Mouse (Mus musculus) midbrain, embryonic 13.5 days (tissue): Measurements from ENCODE around the gene Tbc1d5. TPM values are rescaled to one million over a fixed set of nuclear protein-coding genes. Genes with fewer than 3 reads are reported as not detected.

ENCODE experiments used
- ATAC-seq: fragments of 200-750 bp; cut with Nextera tagmentation; 2 replicates; pipeline ENCODE4 v1.8.0; 2017; ENCODE audit warnings: mild to moderate bottlenecking, moderate TSS enrichment, moderate library complexity
- H3K27ac ChIP-seq: fragments of 300-500 bp; sonication (generic); 2 replicates; pipeline ENCODE4 v1.5.1; 2015; ENCODE audit warnings: inconsistent platforms, mild to moderate bottlenecking, moderate library complexity
- H3K27me3 ChIP-seq: fragments of 300-500 bp; sonication (generic); 2 replicates; pipeline ENCODE4 v1.6.1; 2015; ENCODE audit warnings: mild to moderate bottlenecking, inconsistent platforms
- H3K36me3 ChIP-seq: fragments of 300-500 bp; sonication (generic); 2 replicates; pipeline ENCODE4 v1.6.1; 2015; ENCODE audit warnings: mild to moderate bottlenecking, inconsistent platforms
- H3K4me1 ChIP-seq: fragments of 300-500 bp; sonication (generic); replicated peaks from 2 replicates; pipeline ENCODE4 v1.6.1; 2015; ENCODE audit warnings: inconsistent platforms
- H3K4me2 ChIP-seq: fragments of 300-500 bp; sonication (generic); replicated peaks from 2 replicates; pipeline ENCODE4 v1.6.1; 2015; ENCODE audit warnings: moderate library complexity, mild to moderate bottlenecking, inconsistent platforms
- H3K4me3 ChIP-seq: fragments of 300-500 bp; sonication (generic); replicated peaks from 2 replicates; pipeline ENCODE4 v1.5.1; 2015; ENCODE audit warnings: mild to moderate bottlenecking, inconsistent platforms
- H3K9ac ChIP-seq: fragments of 300-500 bp; sonication (generic); replicated peaks from 2 replicates; pipeline ENCODE4 v1.6.1; 2015; ENCODE audit warnings: mild to moderate bottlenecking, inconsistent platforms
- H3K9me3 ChIP-seq: fragments of 300-500 bp; sonication (generic); 2 replicates; pipeline ENCODE4 v1.6.1; 2016; ENCODE audit warnings: mild to moderate bottlenecking, inconsistent platforms
- WGBS: fragments of 180-500 bp; shearing (Covaris S2); methylation state at CpG from one replicate; pipeline ENCODE4 v1.1.7; 2015; 5-methylcytosine and 5-hydroxymethylcytosine counted together
- polyA plus RNA-seq: library from polyadenylated mRNA; unstranded; fragments of >200 nt; fragmentation: Nextera tagmentation; extraction: Ambion mirVana; gene quantifications from 2 replicates; pipeline ENCODE4 v1.2.1, GENCODE M21; 2015

Gene Tbc1d5
- polyA plus RNA-seq, 1 experiment from 2014 or later: 8.5 TPM

- Histone ChIP-seq H3K9ac (no peak overlapping the region), H3K36me3 (no peaks in the 10 kb centered on the region), H3K27ac (no peak overlapping the region), H3K4me3 (no peak overlapping the region), H3K9me3 (no peaks in the 10 kb centered on the region), H3K4me1 (no peaks in the 10 kb centered on the region), H3K4me2 (no peak overlapping the region), H3K27me3 (no peaks in the 10 kb centered on the region)
- ATAC-seq: no peak
- 90% methylated on average over 3 of the region's 3 CpGs for WGBS
These were observed 311.9 kb downstream of the Tbc1d5 start for GRCm38 (mm10) chr17:50867297-50867696.

- H3K36me3 ChIP-seq: no peaks in the 10 kb centered on the region
- H3K4me3 ChIP-seq: no peak overlapping the region
- H3K9ac ChIP-seq: no peak overlapping the region
- WGBS: 89% methylated on average over 1 of the region's 1 CpGs
- H3K4me2 ChIP-seq: no peak overlapping the region
- no peaks in the 10 kb centered on the region for H3K9me3 ChIP-seq
- H3K4me1 ChIP-seq: no peaks in the 10 kb centered on the region
- H3K27ac ChIP-seq: no peak overlapping the region
- ATAC-seq: no peak
- no peaks in the 10 kb centered on the region for H3K27me3 ChIP-seq
These were observed 314.4 kb downstream of the Tbc1d5 start for GRCm38 (mm10) chr17:50864781-50865180.

- Histone ChIP-seq H3K4me1 (no peaks in the 10 kb centered on the region), H3K4me2 (no peak overlapping the region)
- WGBS: 37% methylated on average over 3 of the region's 3 CpGs
These were observed 325.9 kb downstream of the Tbc1d5 start for GRCm38 (mm10) chr17:50853220-50853619.

GRCm38 (mm10) chr17:50851382-50851781, 327.8 kb downstream of the Tbc1d5 start:
- Histone ChIP-seq H3K27ac (no peak overlapping the region), H3K9ac (no peak overlapping the region), H3K4me3 (no peak overlapping the region), H3K4me2 (no peak overlapping the region), H3K27me3 (no peaks in the 10 kb centered on the region), H3K4me1 (no peaks in the 10 kb centered on the region), H3K9me3 (no peaks in the 10 kb centered on the region), H3K36me3 (no peaks in the 10 kb centered on the region)
- no peak for ATAC-seq
- 86% methylated on average over 1 of the region's 1 CpGs for WGBS

More at GRCm38 (mm10) chr17:50853220-50853619, 325.9 kb downstream of the Tbc1d5 start:
- Histone ChIP-seq H3K36me3 (no peaks in the 10 kb centered on the region), H3K9ac (no peak overlapping the region), H3K9me3 (no peaks in the 10 kb centered on the region), H3K27me3 (no peaks in the 10 kb centered on the region), H3K27ac (no peak overlapping the region), H3K4me3 (no peak overlapping the region)
- ATAC-seq: no peak

- Histone ChIP-seq H3K4me2 (no peak overlapping the region), H3K9me3 (no peaks in the 10 kb centered on the region)
These were observed 365.1 kb downstream of the Tbc1d5 start for GRCm38 (mm10) chr17:50814089-50814488.

GRCm38 (mm10) chr17:50813580-50813979, 365.6 kb downstream of the Tbc1d5 start:
- H3K9me3 ChIP-seq: no peaks in the 10 kb centered on the region
- H3K36me3 ChIP-seq: no peaks in the 10 kb centered on the region
- ATAC-seq: no peak
- no peak overlapping the region for H3K9ac ChIP-seq
- no peak overlapping the region for H3K4me2 ChIP-seq
- H3K27me3 ChIP-seq: no peaks in the 10 kb centered on the region
- no peak overlapping the region for H3K27ac ChIP-seq
- no peaks in the 10 kb centered on the region for H3K4me1 ChIP-seq
- WGBS: 89% methylated on average over 6 of the region's 6 CpGs
- H3K4me3 ChIP-seq: no peak overlapping the region

More at GRCm38 (mm10) chr17:50814089-50814488, 365.1 kb downstream of the Tbc1d5 start:
- Histone ChIP-seq H3K9ac (no peak overlapping the region), H3K4me1 (no peaks in the 10 kb centered on the region), H3K27ac (no peak overlapping the region), H3K4me3 (no peak overlapping the region), H3K27me3 (no peaks in the 10 kb centered on the region), H3K36me3 (no peaks in the 10 kb centered on the region)
- WGBS: 43% methylated on average over 1 of the region's 1 CpGs
- no peak for ATAC-seq

GRCm38 (mm10) chr17:50805631-50806030, 373.5 kb downstream of the Tbc1d5 start:
- 90% methylated on average over 1 of the region's 1 CpGs for WGBS
- Histone ChIP-seq H3K36me3 (no peaks in the 10 kb centered on the region), H3K9ac (no peak overlapping the region), H3K27me3 (no peaks in the 10 kb centered on the region), H3K27ac (no peak overlapping the region), H3K9me3 (no peaks in the 10 kb centered on the region), H3K4me3 (no peak overlapping the region), H3K4me2 (no peak overlapping the region), H3K4me1 (0 out of 2 replicates have a peak, but pooled peaks cover 2% of the 10 kb centered on the region)
- ATAC-seq: no peak

GRCm38 (mm10) chr17:50803234-50803633, 375.9 kb downstream of the Tbc1d5 start:
- no peak overlapping the region for H3K4me3 ChIP-seq
- H3K36me3 ChIP-seq: no peaks in the 10 kb centered on the region
- no peaks in the 10 kb centered on the region for H3K9me3 ChIP-seq
- H3K27me3 ChIP-seq: no peaks in the 10 kb centered on the region
- no peak overlapping the region for H3K4me2 ChIP-seq
- H3K27ac ChIP-seq: no peak overlapping the region
- 0 out of 2 replicates have a peak, but pooled peaks cover 2% of the 10 kb centered on the region for H3K4me1 ChIP-seq
- WGBS: 58% methylated on average over 6 of the region's 6 CpGs
- H3K9ac ChIP-seq: no peak overlapping the region
- no peak for ATAC-seq

GRCm38 (mm10) chr17:50802380-50802779, 376.8 kb downstream of the Tbc1d5 start:
- no peak overlapping the region for H3K9ac ChIP-seq
- 75% methylated on average over 8 of the region's 8 CpGs for WGBS
- no peak overlapping the region for H3K4me3 ChIP-seq
- no peaks in the 10 kb centered on the region for H3K27me3 ChIP-seq
- H3K4me1 ChIP-seq: 0 out of 2 replicates have a peak, but pooled peaks cover 2% of the 10 kb centered on the region
- H3K36me3 ChIP-seq: no peaks in the 10 kb centered on the region
- no peak overlapping the region for H3K4me2 ChIP-seq
- no peaks in the 10 kb centered on the region for H3K9me3 ChIP-seq
- no peak for ATAC-seq
- no peak overlapping the region for H3K27ac ChIP-seq

GRCm38 (mm10) chr17:50795445-50796095, 383.6 kb downstream of the Tbc1d5 start:
- 76% methylated on average over 6 of the region's 6 CpGs for WGBS
- H3K9me3 ChIP-seq: no peaks in the 10 kb centered on the region
- H3K4me3 ChIP-seq: no peak overlapping the region
- no peaks in the 10 kb centered on the region for H3K4me1 ChIP-seq
- no peak overlapping the region for H3K9ac ChIP-seq
- no peak overlapping the region for H3K4me2 ChIP-seq
- H3K27me3 ChIP-seq: no peaks in the 10 kb centered on the region
- ATAC-seq: peak; percentile 91
- no peaks in the 10 kb centered on the region for H3K36me3 ChIP-seq
- no peak overlapping the region for H3K27ac ChIP-seq

GRCm38 (mm10) chr17:50791671-50792070, 387.5 kb downstream of the Tbc1d5 start:
- no peak for ATAC-seq
- 82% methylated on average over 2 of the region's 2 CpGs for WGBS
- no peak overlapping the region for H3K4me3 ChIP-seq
- H3K36me3 ChIP-seq: no peaks in the 10 kb centered on the region
- no peak overlapping the region for H3K9ac ChIP-seq
- no peaks in the 10 kb centered on the region for H3K9me3 ChIP-seq
- no peak overlapping the region for H3K4me2 ChIP-seq
- H3K4me1 ChIP-seq: no peaks in the 10 kb centered on the region
- no peaks in the 10 kb centered on the region for H3K27me3 ChIP-seq
- H3K27ac ChIP-seq: no peak overlapping the region

GRCm38 (mm10) chr17:50788835-50789234, 390.3 kb downstream of the Tbc1d5 start:
- 92% methylated on average over 4 of the region's 4 CpGs for WGBS
- Histone ChIP-seq H3K27me3 (no peaks in the 10 kb centered on the region), H3K9me3 (no peaks in the 10 kb centered on the region), H3K9ac (no peak overlapping the region), H3K4me3 (no peak overlapping the region), H3K36me3 (no peaks in the 10 kb centered on the region), H3K4me2 (no peak overlapping the region), H3K27ac (no peak overlapping the region), H3K4me1 (no peaks in the 10 kb centered on the region)
- ATAC-seq: no peak

- no peaks in the 10 kb centered on the region for H3K36me3 ChIP-seq
- 69% methylated on average over 3 of the region's 3 CpGs for WGBS
- H3K9me3 ChIP-seq: no peaks in the 10 kb centered on the region
- no peaks in the 10 kb centered on the region for H3K4me1 ChIP-seq
- H3K9ac ChIP-seq: no peak overlapping the region
- H3K27ac ChIP-seq: no peak overlapping the region
- no peaks in the 10 kb centered on the region for H3K27me3 ChIP-seq
- ATAC-seq: no peak
- H3K4me3 ChIP-seq: no peak overlapping the region
- no peak overlapping the region for H3K4me2 ChIP-seq
These were observed 403.9 kb downstream of the Tbc1d5 start for GRCm38 (mm10) chr17:50775247-50775646.
